8 mouse cellular contexts compared by ENCODE assay signal in the genomic region with DNA sequence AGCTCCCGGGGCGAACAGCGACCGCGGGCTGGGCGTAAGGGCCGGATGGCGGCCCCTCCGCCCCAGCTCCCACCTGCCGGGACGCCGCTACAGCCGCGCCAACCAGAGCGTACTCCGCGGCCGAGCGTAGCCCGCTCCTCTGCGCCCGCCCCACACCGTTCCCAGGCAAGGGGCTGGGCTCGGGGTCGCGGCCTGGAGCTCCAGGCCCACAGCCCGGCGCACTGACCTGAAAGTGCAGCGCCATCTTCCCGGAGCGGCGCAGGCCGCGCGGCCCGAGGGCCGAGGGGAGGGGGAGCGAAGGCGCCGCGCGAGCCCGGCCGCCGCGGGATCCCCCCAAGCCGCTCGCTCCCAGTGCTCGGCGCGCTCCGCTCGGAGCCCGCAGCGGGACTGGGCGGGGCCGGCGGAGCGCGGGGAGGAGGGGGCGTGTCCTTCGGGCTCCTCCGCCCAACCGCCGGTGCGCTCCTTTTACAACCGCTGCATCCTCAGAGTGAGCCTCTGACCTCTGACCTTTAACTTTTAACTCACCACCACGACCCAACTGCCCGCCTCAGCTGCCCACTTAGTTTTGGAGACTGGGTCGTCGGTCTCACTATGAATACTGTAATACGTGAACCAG. TPM values are rescaled to one million over a fixed set of nuclear protein-coding genes. Genes with fewer than 3 reads are reported as not detected.
A peak's percentile ranks its signal among the peaks of the same experiment; 100 is the strongest.
DNase-seq lines count a peak whose midpoint lies in the region; ATAC-seq lines count a peak whose summit lies in the region.

Gene Ranbp17 (minus strand): TSS at position 371 of the 616 bp plus-strand sequence.

- H3K4me2 ChIP-seq in embryonic facial prominence, embryonic 12.5 days (replicated peaks) = peak within 1 kb of the TSS; percentile 73
- H3K4me2 ChIP-seq in heart, embryonic 14.5 days (ENCODE audit: low read length) = peak within 1 kb of the TSS; percentile 72
- H3K4me2 ChIP-seq in liver, embryonic 15.5 days = peak within 1 kb of the TSS; percentile 95
- H3K4me2 ChIP-seq in neural tube, embryonic 14.5 days (ENCODE audit: low read depth, low read length) = peak within 1 kb of the TSS; percentile 63

- H3K4me1 ChIP-seq in embryonic facial prominence, embryonic 12.5 days = no peaks in the 10 kb centered on the region
- H3K4me1 ChIP-seq in heart, embryonic 14.5 days (ENCODE audit: control insufficient read depth in 2 of 2, insufficient read depth in 2 of 2, low read length in 2 of 2) = peaks cover 0 to 6% of the 10 kb centered on the region in 2 experiments; a peak in 3 of 4 replicates
- H3K4me1 ChIP-seq in liver, embryonic 15.5 days (replicated peaks) = peaks cover 16% of the 10 kb centered on the region
- H3K4me1 ChIP-seq in neural tube, embryonic 14.5 days (ENCODE audit: control insufficient read depth, insufficient read depth, low read length) = 0 out of 2 replicates have a peak, but pooled peaks cover 5% of the 10 kb centered on the region

- WGBS in embryonic facial prominence, embryonic 12.5 days = under 1% methylated on average over 69 of the region's 72 CpGs
- 2% methylated on average over 59 of the region's 72 CpGs for WGBS in heart, embryonic 14.5 days
- WGBS in liver, embryonic 15.5 days (ENCODE audit: insufficient replicate concordance) = 2% methylated on average over 69 of the region's 72 CpGs
- under 1% methylated on average over 69 of the region's 72 CpGs for WGBS in neural tube, embryonic 14.5 days

- peak; percentile 20 for DNase-seq in urinary bladder, adult 2 months (ENCODE audit: low spot score)
- DNase-seq in urinary bladder, postnatal 10 days (ENCODE audit: low spot score) = no peak
- peak; percentile 39 to 60 for DNase-seq in kidney, postnatal 25 days
- peak; percentile 33 for DNase-seq in thymus, postnatal 0 days (ENCODE audit: low spot score)

- no peaks in the 10 kb centered on the region for H3K27me3 ChIP-seq in embryonic facial prominence, embryonic 12.5 days
- no peaks in the 10 kb centered on the region for H3K27me3 ChIP-seq in heart, embryonic 14.5 days (ENCODE audit: control insufficient read depth, insufficient read depth, low read length)
- no peaks in the 10 kb centered on the region for H3K27me3 ChIP-seq in liver, embryonic 15.5 days
- no peaks in the 10 kb centered on the region for H3K27me3 ChIP-seq in neural tube, embryonic 14.5 days (ENCODE audit: control insufficient read depth, insufficient read depth, low read length)

- peak within 1 kb of the TSS; percentile 78 for H3K9ac ChIP-seq in embryonic facial prominence, embryonic 12.5 days
- H3K9ac ChIP-seq in heart, embryonic 14.5 days (ENCODE audit: low read length) = peak within 1 kb of the TSS; percentile 89
- peak within 1 kb of the TSS; percentile 75 for H3K9ac ChIP-seq in liver, embryonic 15.5 days
- peak within 1 kb of the TSS; percentile 93 for H3K9ac ChIP-seq in neural tube, embryonic 14.5 days (replicated peaks; ENCODE audit: low read depth, low read length)

- peak within 1 kb of the TSS; percentile 78 for H3K27ac ChIP-seq in embryonic facial prominence, embryonic 12.5 days
- peak within 1 kb of the TSS; percentile 65 to 82 for H3K27ac ChIP-seq in heart, embryonic 14.5 days (replicated peaks in 1 of 2; ENCODE audit: control insufficient read depth in 1 of 2, insufficient read depth in 1 of 2, low read depth in 2 of 2, low read length in 2 of 2)
- H3K27ac ChIP-seq in liver, embryonic 15.5 days (replicated peaks) = 0 out of 2 replicates have a peak within 1 kb of the TSS, but pooled peaks have one; percentile 48
- peak within 1 kb of the TSS; percentile 89 for H3K27ac ChIP-seq in neural tube, embryonic 14.5 days (ENCODE audit: low read depth, low read length)

- H3K36me3 ChIP-seq in embryonic facial prominence, embryonic 12.5 days = no peaks in the 10 kb centered on the region
- no peaks in the 10 kb centered on the region for H3K36me3 ChIP-seq in heart, embryonic 14.5 days (ENCODE audit: control insufficient read depth, insufficient read depth, low read length)
- no peaks in the 10 kb centered on the region for H3K36me3 ChIP-seq in liver, embryonic 15.5 days (replicated peaks)
- H3K36me3 ChIP-seq in neural tube, embryonic 14.5 days (ENCODE audit: control insufficient read depth, insufficient read depth, low read length) = no peaks in the 10 kb centered on the region

- peak within 1 kb of the TSS; percentile 87 for H3K4me3 ChIP-seq in embryonic facial prominence, embryonic 12.5 days
- peak within 1 kb of the TSS; percentile 83 for H3K4me3 ChIP-seq in heart, embryonic 14.5 days (ENCODE audit: control insufficient read depth in 1 of 2, insufficient read depth in 1 of 2, low read depth in 1 of 2, low read length in 2 of 2)
- H3K4me3 ChIP-seq in liver, embryonic 15.5 days (replicated peaks) = peak within 1 kb of the TSS; percentile 81
- H3K4me3 ChIP-seq in neural tube, embryonic 14.5 days (ENCODE audit: low read depth, low read length) = peak within 1 kb of the TSS; percentile 95

- no peaks in the 10 kb centered on the region for H3K9me3 ChIP-seq in embryonic facial prominence, embryonic 12.5 days
- H3K9me3 ChIP-seq in heart, embryonic 14.5 days (ENCODE audit: control insufficient read depth, low read length) = no peaks in the 10 kb centered on the region
- H3K9me3 ChIP-seq in liver, embryonic 15.5 days (replicated peaks) = no peaks in the 10 kb centered on the region
- H3K9me3 ChIP-seq in neural tube, embryonic 14.5 days (ENCODE audit: control insufficient read depth, low read length) = no peaks in the 10 kb centered on the region

- ATAC-seq in embryonic facial prominence, embryonic 12.5 days (ENCODE audit: insufficient number of reproducible peaks, insufficient read depth, low FRiP score, low TSS enrichment) = peak; percentile 83
- ATAC-seq in heart, embryonic 14.5 days (ENCODE audit: insufficient number of reproducible peaks, insufficient read depth, low FRiP score, low read depth) = peak; percentile 77
- ATAC-seq in liver, embryonic 15.5 days (ENCODE audit: insufficient read depth) = peak; percentile 81
- peak; percentile 86 for ATAC-seq in neural tube, embryonic 14.5 days (ENCODE audit: low read depth)

RNA-seq across cellular contexts. Expression of gene Ranbp17, which starts in this region (rescaled TPM):
- 1.8 and 2.0 TPM in 2 replicates for polyA plus RNA-seq in urinary bladder, adult 2 months (2012; rRNA removed)
- polyA plus RNA-seq in embryonic facial prominence, embryonic 12.5 days (2016; fragmentation: Nextera tagmentation; extraction: Ambion mirVana) = 8.6 and 9.3 TPM in 2 replicates
- polyA plus RNA-seq in heart, embryonic 14.5 days (2014; fragmentation: Nextera tagmentation; extraction: Ambion mirVana) = 4.7 and 6.3 TPM in 2 replicates
- 2.4 and 3.0 TPM in 2 replicates for polyA plus RNA-seq in liver, embryonic 15.5 days (2015; fragmentation: Nextera tagmentation; extraction: Ambion mirVana)
- 12.9 and 13.3 TPM in 2 replicates for polyA plus RNA-seq in neural tube, embryonic 14.5 days (2014; fragmentation: Nextera tagmentation; extraction: Ambion mirVana)
- polyA plus RNA-seq in thymus, postnatal 0 days (2015; fragmentation: Nextera tagmentation; extraction: Ambion mirVana) = 1.8 and 2.0 TPM in 2 replicates
